Mouse (Mus musculus): ENCODE data around the gene Gm10553. TPM values are rescaled to one million over a fixed set of nuclear protein-coding genes. Genes with fewer than 3 reads are reported as not detected.

The Gm10553 gene
- not detected for polyA plus RNA-seq (2014; fragmentation: Illumina TruSeq; extraction: RNeasy Lipid Tissue Mini Kit (QIAGEN cat#74804); ENCODE audit: low read depth, low replicate concordance)

GRCm38 (mm10) chr1:85099864-85100263 is at the start of gene Gm10553:
TSS of gene Gm10553 (plus strand) at chr1:85100164.

GRCm38 (mm10) chr1:85109753-85110152 is 9.8 kb downstream of the Gm10553 start, which contains the start of gene A530032D15Rik:
TSS of gene A530032D15Rik (minus strand) at chr1:85109853.

Other genes starting within 250 kb of the Gm10553 start
- gene Slc16a14, start 165.0 kb upstream of the Gm10553 start, polyA plus RNA-seq (2014; fragmentation: Illumina TruSeq; extraction: RNeasy Lipid Tissue Mini Kit (QIAGEN cat#74804); ENCODE audit: low read depth, low replicate concordance): not detected
- not detected for gene A530032D15Rik, start 9.7 kb downstream of the Gm10553 start, polyA plus RNA-seq (2014; fragmentation: Illumina TruSeq; extraction: RNeasy Lipid Tissue Mini Kit (QIAGEN cat#74804); ENCODE audit: low read depth, low replicate concordance)
- not detected for gene C130026I21Rik, start 170.4 kb downstream of the Gm10553 start, polyA plus RNA-seq (2014; fragmentation: Illumina TruSeq; extraction: RNeasy Lipid Tissue Mini Kit (QIAGEN cat#74804); ENCODE audit: low read depth, low replicate concordance)